Mouse (Mus musculus) neutrophil, adult 5-6 weeks (primary cell): ENCODE measurements around the gene Pkd1. TPM values are rescaled to one million over a fixed set of nuclear protein-coding genes. Genes with fewer than 3 reads are reported as not detected.

ENCODE experiments used
- ATAC-seq: fragments of 151-379, 151-347 bp; 2 replicates; pipeline ENCODE4 v1.8.0; 2017; ENCODE audit warnings: mild to moderate bottlenecking, moderate TSS enrichment; ENCODE audit not compliant: insufficient number of reproducible peaks, poor library complexity, low FRiP score, severe bottlenecking; ENCODE audit errors: extremely low read depth
- total RNA-seq: library from RNA; stranded (forward); fragments of 200-1000 nt; gene quantifications from 2 replicates; pipeline ENCODE4 v1.2.3, GENCODE M21; 2017

Gene Pkd1
- total RNA-seq, 1 experiment from 2014 or later, result 27.6 TPM

DNA sequence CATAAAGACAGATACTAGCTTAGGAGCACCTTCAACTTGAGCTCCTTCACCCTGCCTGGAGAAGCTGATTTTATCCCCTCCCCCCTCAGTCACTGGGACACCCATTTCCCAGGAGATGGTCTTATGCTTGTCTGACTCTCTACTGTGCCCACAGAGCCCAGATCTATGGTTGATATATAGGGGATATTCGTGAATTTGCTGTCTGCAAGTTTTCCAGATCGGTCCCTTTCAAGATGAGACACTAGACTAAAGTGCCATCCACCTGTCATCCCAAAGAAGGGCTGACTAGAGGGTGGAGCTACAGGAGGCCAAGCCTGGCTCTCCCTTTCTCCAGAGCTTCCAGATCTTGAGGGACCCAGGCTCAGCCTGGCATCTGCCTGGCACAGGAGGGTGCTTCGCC is 18.6 kb upstream of the Pkd1 start:
- no peak for ATAC-seq

DNA sequence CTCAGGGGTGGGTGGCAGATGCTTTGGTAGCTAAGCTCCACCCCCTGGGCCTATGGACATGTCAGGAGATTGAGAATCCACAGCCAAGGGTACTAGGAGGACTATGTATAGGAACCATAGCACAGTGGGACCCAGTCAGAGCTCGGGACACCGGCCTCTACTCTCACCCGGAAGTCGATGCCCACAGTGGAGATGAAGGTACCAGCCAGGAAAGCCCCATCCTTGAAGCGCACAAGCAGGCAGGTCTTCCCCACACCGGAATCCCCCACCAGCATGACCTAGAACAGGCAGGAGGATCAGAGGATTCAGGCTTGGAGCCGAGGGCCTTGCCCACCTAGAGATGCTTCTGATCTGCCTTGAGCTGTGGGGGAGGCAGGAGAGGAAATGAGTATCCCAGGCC is 17.6 kb upstream of the Pkd1 start:
- ATAC-seq, result no peak

GRCm38 (mm10) chr17:24533099-24533992 is 16.3 kb upstream of the Pkd1 start:
- ATAC-seq, result peak; percentile 56; the same call in 1 of the 2 replicates

GRCm38 (mm10) chr17:24534160-24534718 is 15.4 kb upstream of the Pkd1 start, which contains the start of gene Rab26:
Rab26 (minus strand) TSS chr17:24534210.
- no peak for ATAC-seq

GRCm38 (mm10) chr17:24535300-24535699 is 14.3 kb upstream of the Pkd1 start:
- no peak for ATAC-seq

DNA sequence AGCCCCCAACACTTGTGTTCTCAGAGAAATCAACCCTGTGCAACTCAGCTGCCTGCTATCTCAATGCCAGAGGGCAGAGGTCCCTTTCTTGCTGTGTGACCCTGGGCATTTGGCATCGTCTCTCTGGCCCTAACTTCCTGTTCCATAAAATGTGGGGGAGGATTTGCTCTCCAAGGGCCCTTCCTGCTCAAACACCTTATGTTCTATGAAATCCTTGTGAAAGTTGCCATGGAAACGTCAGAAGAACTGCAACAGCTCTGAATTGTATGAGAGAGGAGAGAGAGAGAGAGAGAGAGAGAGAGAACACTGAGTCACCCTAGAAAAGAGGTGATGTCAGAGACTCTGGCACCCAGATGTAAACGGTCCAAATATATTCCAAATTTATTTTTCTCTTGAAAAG is 12.1 kb upstream of the Pkd1 start:
- ATAC-seq, result no peak

DNA sequence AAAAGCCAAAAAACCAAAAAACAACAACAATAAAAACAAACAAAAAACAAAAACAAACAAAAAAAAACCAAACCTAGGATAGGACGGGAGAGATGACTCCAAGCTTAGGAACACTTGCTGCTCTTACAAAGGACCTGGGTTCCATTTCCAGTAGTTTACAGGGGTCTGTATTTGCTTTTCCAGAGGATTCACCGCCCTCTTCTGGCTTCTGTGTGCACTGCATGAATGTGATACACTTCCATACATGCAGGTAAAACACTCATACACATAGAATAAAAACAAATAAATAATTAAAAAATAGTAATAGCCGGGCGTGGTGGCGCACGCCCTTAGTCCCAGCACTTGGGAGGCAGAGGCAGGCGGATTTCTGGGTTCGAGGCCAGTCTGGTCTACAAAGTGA is 10.7 kb upstream of the Pkd1 start:
- ATAC-seq, result no peak

- peak; percentile 92 for ATAC-seq
These were observed 9.3 kb upstream of the Pkd1 start for GRCm38 (mm10) chr17:24540375-24540774.

- no peak for ATAC-seq
These were observed 5.0 kb upstream of the Pkd1 start for GRCm38 (mm10) chr17:24544613-24545012.

DNA sequence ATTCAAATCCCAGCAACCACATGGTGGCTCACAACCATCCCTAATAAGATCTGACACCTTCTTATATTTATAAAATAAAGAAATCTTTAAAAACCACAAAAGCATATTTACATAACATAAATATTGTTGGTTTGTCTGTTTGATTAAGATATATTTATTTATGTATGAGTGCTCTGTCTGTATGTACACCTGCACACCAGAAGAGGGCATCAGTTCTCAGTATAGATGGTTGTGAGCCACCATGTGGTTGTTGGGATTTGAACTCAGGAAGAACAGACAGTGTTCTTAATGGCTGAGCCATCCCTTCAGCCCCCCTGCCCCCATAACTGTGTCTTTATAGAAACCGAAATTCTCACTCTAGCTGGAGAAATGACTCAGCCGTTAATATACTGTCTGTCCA is 4.4 kb upstream of the Pkd1 start:
- no peak for ATAC-seq

DNA sequence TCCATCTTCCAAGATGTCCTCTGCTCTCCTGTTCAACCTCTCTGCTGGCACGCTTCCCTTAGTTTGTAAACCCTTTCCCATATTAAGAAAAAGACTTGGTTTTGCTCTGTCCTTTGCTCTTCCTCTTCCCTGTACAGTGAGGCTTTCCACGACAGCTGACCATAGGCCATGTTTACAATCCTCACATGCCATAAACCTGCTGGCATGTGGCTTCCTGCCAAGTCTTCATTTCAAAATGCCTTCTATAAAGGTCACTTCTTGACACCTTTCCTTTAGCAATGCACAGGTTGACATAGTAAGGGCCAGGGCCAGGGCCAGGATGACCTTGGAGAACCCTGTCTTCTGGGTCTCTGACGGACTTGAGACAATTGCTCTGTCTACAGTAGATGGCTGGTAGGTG is 3.4 kb upstream of the Pkd1 start:
- ATAC-seq, result no peak

- ATAC-seq, result no peak
These were observed 1.2 kb upstream of the Pkd1 start for GRCm38 (mm10) chr17:24548435-24548834.

GRCm38 (mm10) chr17:24548921-24549617 is 565 bp upstream of the Pkd1 start:
- ATAC-seq, result no peak

DNA sequence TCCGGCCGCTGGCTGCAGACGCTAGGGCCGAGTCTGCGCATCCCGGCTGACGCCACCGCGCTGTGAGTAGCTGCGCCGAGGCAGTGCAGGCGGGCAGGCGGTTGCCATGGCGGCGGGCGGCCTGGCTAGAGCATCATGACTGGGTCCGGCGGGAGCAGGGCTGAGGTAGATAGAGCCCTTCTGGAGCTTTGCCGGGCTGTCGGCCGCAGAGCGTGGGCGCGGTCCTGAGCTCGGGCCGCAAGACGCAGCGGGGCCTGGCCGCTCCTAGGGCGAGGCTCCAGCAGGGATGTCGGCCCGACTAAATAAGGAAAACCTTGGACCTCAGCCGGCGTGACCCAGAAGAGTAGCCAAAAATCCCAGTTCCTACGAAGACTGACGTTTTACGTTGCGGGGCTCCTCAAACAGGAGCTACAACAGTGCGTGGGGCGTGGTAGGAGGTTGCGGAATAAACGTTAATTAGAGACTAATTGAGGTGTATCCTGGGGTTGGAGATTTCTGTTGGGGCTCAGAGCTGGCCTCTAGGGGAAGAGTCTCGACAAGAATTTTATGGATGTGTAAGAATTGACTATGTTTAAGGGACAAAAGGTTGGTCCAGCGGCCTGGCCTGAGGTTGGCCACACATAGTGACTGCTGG is 899 bp downstream of the Pkd1 start:
- ATAC-seq, result no peak

- ATAC-seq, result no peak
These were observed 1.4 kb downstream of the Pkd1 start for GRCm38 (mm10) chr17:24551050-24551444.

- no peak for ATAC-seq
These were observed 7.5 kb downstream of the Pkd1 start for GRCm38 (mm10) chr17:24557091-24557490.

- ATAC-seq, result no peak
These were observed 9.0 kb downstream of the Pkd1 start for GRCm38 (mm10) chr17:24558600-24559099.

- no peak for ATAC-seq
These were observed 9.5 kb downstream of the Pkd1 start for GRCm38 (mm10) chr17:24559146-24559545.

GRCm38 (mm10) chr17:24560301-24561028 is 10.8 kb downstream of the Pkd1 start:
- no peak for ATAC-seq
